Mouse (Mus musculus): ENCODE results near the gene Trim8. TPM values are rescaled to one million over a fixed set of nuclear protein-coding genes. Genes with fewer than 3 reads are reported as not detected.

The Trim8 gene
- 10 to 100 TPM; 47.3 to 53.3 TPM for total RNA-seq (2021)
- long read RNA-seq, experiment 1, transcript Trim8-201 (6 exons, 3,580 nt) = major isoform, 49 of 57 reads
- long read RNA-seq, experiment 1, partial matches to known transcripts = 2 of 57 reads
- long read RNA-seq, experiment 1, other reads (novel, unspliced or antisense) = 6 of 57 reads
- long read RNA-seq, experiment 2, transcript Trim8-201 (6 exons, 3,580 nt) = major isoform, 43 of 57 reads
- long read RNA-seq, experiment 2, partial matches to known transcripts = 4 of 57 reads
- long read RNA-seq, experiment 2, other reads (novel, unspliced or antisense) = 10 of 57 reads

GRCm38 (mm10) chr19:46501401-46502068 is at the start of gene Trim8:
Gene Trim8 (plus strand): TSS chr19:46501702.
- DNase-seq = peak; percentile 89

GRCm38 (mm10) chr19:46452052-46452827 is 49.3 kb upstream of the Trim8 start:
- DNase-seq = peak; percentile 47 to 69

DNA sequence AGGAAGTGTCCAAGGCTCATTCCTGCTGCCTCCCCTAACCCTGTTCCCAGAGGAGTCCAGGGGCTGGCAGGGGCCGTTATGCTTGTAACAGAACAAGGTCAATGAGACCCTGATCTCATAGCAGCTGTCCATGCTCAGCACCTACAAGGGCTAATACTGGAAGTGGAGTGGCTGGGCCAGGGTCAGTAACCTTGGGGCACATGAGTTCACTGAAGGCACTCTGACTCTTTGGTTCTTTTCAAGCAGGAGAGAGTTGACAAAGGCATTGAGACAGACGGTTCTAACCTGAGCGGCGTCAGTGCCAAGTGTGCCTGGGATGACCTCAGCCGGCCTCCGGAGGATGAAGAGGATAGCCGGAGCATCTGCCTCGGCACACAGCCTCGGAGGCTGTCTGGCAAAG is 48.6 kb upstream of the Trim8 start:
- no peak for DNase-seq

- peak in 1 of 2 experiments; percentile 24 for DNase-seq
These were observed 47.2 kb upstream of the Trim8 start for GRCm38 (mm10) chr19:46454126-46454880.

- DNase-seq = peak; percentile 43 to 63
These were observed 46.5 kb upstream of the Trim8 start for GRCm38 (mm10) chr19:46455032-46455431.

GRCm38 (mm10) chr19:46455556-46455955 is 45.9 kb upstream of the Trim8 start:
- no peak for DNase-seq

GRCm38 (mm10) chr19:46456018-46456735 is 45.3 kb upstream of the Trim8 start:
- peak in 1 of 2 experiments; percentile 24 for DNase-seq

DNA sequence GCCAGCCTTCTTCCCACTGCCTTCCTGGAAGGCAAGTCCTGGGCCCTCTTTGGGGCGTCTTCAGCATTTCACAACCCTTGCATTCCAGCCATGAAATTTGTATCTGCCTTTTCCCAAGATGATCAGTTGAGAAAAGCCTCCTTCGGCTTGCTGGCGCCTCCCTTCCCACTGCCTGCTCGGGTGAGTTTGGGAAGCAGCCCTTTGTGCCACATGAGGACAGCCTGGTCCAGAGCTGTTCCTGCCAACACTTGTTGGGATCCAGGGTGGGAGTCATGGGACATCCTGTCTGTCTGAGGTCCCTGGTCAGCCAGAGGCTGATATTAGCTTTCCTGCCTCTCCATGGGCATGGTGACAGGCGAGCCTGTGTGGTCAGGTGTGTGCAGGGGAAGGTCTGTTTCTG is 43.7 kb upstream of the Trim8 start:
- no peak for DNase-seq

DNA sequence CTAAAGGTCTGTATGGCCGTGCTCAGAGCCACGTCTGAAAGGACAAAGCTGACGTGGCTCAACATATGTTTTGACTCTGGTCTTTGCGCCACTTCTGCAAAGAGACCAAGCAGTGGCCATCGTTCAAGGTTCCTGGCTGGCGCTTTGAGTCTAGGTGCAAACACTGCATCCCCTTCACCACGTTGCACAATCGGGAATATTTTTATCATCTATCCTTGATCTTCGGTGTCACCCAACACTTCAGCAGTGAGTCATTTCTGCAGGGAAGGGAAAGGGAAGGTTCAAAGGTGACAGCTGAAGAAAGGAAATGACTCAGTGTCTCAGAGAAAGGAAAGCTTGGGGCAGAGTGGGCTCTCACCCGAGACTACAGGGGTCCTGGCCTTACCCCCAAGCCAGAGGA is 42.2 kb upstream of the Trim8 start:
- peak; percentile 66 to 70 for DNase-seq

DNA sequence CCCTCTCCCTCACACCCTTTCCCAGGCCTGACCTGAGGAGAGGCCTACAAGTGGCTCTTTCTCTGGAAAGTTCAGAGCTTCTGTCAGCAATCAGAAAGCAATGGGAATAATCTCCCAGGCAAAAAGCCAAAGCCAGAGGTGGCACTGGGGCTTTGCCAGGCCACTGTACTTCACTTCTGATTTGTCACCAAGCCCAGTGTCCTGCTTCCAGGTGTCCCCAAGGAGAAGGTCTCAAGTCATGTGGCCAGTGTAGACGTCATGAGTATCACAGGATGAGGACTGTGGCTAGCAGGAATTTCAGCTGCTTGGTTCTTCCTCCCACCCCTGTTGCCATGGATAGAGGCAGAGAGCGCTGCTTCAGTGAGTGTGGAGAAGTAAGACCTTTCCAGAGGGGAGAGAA is 41.6 kb upstream of the Trim8 start:
- peak; percentile 29 to 43 for DNase-seq

DNA sequence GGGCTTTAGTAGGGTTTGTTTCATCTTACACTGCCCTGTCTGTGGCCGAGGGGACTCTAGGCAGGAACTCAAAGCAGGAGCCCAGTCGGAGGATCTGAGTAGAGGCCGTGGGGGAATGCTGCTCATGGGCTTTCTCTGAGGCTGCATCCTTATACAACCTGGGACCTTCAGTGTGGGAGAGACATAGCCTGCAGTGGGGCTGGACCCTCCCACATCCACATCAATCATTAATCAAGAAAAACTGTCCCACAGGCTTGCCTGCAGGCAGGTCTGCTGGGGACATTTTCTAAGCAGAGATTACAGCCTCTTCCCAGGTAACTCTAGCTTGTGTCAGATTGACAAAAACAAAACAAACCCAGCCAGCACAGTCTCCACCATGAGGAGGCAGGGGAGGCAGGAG is 38.9 kb upstream of the Trim8 start:
- no peak for DNase-seq

GRCm38 (mm10) chr19:46463446-46463845 is 38.1 kb upstream of the Trim8 start:
- no peak for DNase-seq

DNA sequence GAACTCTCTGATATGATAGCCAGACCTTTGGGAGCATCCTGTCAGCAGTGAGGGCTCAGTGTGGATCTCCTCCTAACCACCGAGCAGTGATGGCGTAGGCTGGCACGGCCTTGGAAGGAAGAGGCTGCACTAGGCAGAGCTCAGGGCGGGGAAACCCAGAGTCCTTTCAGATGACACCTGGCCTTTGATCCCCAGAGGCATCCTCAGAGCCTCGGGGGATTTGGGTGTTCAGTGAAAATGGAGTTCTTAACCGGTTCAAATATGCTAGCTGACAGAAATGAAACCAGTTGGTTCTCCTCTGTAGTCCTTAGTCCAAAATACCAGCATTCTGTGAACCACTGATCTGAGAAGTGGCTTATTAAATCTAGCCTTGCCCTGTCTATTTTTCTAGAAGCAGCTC is 35.3 kb upstream of the Trim8 start:
- DNase-seq = no peak

DNA sequence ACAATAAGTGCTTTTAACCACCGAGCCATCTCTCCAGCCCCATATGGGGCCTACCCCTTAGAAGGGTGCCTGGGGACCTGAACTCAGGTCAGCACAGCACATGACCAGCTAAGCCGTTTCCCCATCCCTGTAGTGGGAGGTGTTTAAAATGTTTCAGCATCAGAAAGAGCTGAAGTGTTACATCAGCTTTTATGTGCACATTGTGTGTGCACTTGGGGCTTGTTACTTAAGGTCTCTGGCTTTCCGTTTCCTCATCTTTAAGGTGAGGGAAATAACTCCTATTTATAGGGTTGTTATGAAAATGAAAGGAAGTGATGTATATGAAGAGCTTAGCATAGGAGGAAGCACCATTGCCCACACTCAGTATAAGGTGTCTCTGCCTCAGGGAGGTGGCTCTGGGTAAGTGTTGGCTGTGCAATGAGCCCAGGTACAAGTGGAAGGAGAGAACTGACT is 34.4 kb upstream of the Trim8 start:
- no peak for DNase-seq

DNA sequence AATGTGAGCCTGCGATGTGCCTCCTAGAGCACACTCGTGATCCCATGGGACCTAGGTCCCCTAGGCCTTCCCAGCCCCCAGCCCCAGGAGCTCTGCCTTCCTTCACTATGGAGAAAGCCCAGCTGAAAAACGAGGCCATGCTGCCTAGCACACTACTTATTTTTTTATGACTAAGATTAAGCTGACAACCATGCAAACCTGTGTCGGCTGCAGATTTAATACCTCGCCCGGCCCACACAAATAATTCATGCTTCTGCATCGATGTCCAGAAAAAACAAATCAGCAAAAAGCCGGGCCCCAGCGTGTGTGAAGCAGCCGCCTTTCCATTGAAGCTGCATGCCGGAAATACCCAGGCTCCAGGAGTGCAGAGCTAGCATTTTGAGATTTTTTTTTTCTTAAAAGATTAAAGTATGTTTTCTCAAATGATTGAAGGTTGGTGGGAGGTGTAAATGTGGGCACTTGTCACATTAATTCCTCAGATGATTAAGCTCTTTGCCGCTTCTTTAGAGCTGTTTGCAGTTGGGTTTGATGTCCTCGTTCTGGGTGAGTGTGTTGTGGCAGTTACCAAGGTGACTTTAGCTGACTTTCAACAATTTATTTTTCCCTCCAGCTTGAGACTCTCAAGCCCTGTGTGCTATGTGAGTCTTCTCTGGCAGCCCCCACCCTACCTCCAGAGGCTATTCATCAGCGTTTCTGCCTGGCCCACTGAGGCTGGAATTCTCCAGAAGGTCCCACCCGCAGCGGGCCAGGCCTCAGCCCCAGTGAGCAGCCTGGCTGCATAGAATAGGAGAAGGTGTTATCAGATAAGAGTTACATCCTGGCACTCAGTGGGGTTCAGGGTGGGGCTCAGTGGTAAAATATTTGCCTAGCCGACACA is 30.9 kb upstream of the Trim8 start:
- DNase-seq = peak in 1 of 2 experiments; percentile 59

DNA sequence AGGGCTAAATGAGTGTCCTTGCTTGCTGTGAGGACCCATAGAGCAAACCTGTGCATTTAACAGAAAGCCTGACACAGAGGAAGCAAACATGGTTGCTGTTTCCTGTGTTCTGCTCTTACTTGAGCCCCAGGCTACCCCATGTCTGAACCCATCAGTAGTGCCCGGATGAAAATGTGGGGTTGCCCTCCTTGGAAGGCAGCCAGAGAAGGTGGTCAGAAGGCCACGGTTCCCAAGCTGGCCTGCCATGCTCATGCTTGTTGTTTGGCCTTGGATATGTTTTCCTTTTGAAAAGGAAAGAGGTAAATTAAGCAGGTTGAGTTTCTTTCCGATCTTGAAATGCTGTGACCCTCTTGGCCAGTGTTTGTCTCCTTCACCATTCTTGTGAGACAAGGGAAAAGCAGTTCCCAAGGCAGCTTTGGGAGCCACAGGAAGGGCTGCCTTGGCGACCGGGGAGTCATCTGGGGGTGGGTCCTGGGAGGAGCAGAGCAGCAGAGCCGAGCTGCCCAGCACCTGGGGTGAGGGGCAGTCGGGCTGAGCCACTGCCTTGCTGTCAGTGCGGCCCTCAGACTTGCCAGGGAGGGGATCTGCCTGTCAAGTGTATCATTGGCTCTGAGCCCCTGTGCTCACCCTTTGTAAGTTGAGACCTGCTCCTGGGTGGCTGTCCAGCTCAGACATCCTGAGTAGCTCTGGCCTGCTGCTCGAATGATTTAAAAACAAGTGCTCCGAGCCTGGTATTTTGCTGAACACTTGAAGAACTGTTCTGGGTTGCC is 30.0 kb upstream of the Trim8 start:
- DNase-seq = peak in 1 of 2 experiments; percentile 61

DNA sequence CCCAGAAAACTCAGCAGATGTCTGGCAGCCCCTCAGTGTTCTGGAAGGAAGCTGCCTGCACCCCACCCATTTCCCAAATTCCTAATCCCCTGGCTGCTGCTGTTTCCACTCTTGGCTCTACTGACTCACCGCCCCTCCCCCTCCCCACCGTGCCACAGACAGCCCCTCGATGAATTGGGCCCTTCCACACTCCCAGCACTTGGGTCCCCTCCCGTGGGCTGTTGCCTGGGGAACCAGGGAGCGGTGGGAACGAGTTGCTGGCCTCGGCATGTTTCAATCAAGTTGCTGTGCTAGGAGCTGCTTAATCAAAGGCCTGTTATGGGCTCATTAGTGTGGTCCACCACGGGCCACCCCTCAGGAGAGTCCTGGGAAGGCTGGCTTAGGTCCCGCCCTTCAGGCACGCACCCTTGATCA is 24.1 kb upstream of the Trim8 start:
- DNase-seq = peak in 1 of 2 experiments; percentile 43

- peak; percentile 58 to 68 for DNase-seq
These were observed 23.3 kb upstream of the Trim8 start for GRCm38 (mm10) chr19:46478242-46478641.

GRCm38 (mm10) chr19:46478826-46479225 is 22.7 kb upstream of the Trim8 start:
- DNase-seq = peak; percentile 76 to 83

All from adrenal gland, postnatal 36 days (tissue).